Mouse (Mus musculus) heart, embryonic 13.5 days (tissue): ENCODE data around the gene Minos1. TPM values are rescaled to one million over a fixed set of nuclear protein-coding genes. Genes with fewer than 3 reads are reported as not detected.

ENCODE experiments used
- ATAC-seq: fragments of 200-750 bp; cut with Nextera tagmentation; 2 replicates; pipeline ENCODE4 v1.8.0; 2017; ENCODE audit warnings: moderate TSS enrichment; ENCODE audit not compliant: insufficient number of reproducible peaks, low FRiP score, low TSS enrichment; ENCODE audit errors: extremely low read depth
- H3K27ac ChIP-seq: fragments of 300-500 bp; sonication (generic); replicated peaks from 2 replicates; pipeline ENCODE4 v1.5.1; 2015; ENCODE audit warnings: moderate library complexity, mild to moderate bottlenecking, inconsistent platforms
- H3K27me3 ChIP-seq: fragments of 300-500 bp; sonication (generic); replicated peaks from 2 replicates; pipeline ENCODE4 v1.6.1; 2015; ENCODE audit warnings: mild to moderate bottlenecking, inconsistent platforms
- H3K36me3 ChIP-seq: fragments of 300-500 bp; sonication (generic); 2 replicates; pipeline ENCODE4 v1.6.1; 2015; ENCODE audit warnings: mild to moderate bottlenecking, inconsistent platforms
- H3K4me1 ChIP-seq: fragments of 300-500 bp; sonication (generic); 2 replicates; pipeline ENCODE4 v1.6.1; 2015; ENCODE audit warnings: inconsistent platforms
- H3K4me2 ChIP-seq: fragments of 300-500 bp; sonication (generic); 2 replicates; pipeline ENCODE4 v1.6.1; 2015; ENCODE audit warnings: inconsistent platforms, mild to moderate bottlenecking, moderate library complexity
- H3K4me3 ChIP-seq: fragments of 300-500 bp; sonication (generic); 2 replicates; pipeline ENCODE4 v1.5.1; 2015; ENCODE audit warnings: moderate library complexity, mild to moderate bottlenecking, inconsistent platforms
- H3K9ac ChIP-seq: fragments of 300-500 bp; sonication (generic); 2 replicates; pipeline ENCODE4 v1.6.1; 2015; ENCODE audit warnings: inconsistent platforms, mild to moderate bottlenecking, moderate library complexity
- H3K9me3 ChIP-seq: fragments of 300-500 bp; sonication (generic); 2 replicates; pipeline ENCODE4 v1.6.1; 2016; ENCODE audit warnings: inconsistent platforms
- WGBS: fragments of 180-500 bp; shearing (Covaris S2); methylation state at CpG from one replicate; pipeline ENCODE4 v1.1.7; 2015; ENCODE audit warnings: mixed read lengths; 5-methylcytosine and 5-hydroxymethylcytosine counted together
- polyA plus RNA-seq: library from polyadenylated mRNA; unstranded; fragments of >200 nt; fragmentation: Nextera tagmentation; extraction: Ambion mirVana; gene quantifications from 2 replicates; pipeline ENCODE4 v1.2.1, GENCODE M21; 2015

Gene Minos1
- polyA plus RNA-seq, 1 experiment from 2014 or later, result 572 TPM

DNA sequence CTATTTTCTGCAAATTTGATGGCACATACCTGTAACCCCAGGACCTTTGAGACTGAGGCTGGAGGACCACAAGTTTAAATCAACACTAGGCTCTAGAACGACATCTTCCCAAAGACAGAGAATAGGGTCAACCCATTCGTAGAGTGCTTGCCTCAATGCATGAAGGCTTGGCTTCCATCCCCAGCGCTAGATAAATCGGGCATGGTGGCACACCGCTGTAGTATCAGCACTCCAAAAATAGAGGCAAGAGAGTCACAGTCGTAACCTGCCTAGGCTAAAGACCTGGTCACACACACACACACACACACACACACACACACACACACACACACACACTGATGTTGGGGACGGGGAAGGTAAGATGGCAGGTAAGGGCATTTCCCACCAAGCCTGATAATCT lies 50.7 kb downstream of the Minos1 start:
- Histone ChIP-seq H3K27me3 (peaks cover 68% of the 10 kb centered on the region), H3K9me3 (no peaks in the 10 kb centered on the region), H3K9ac (no peak overlapping the region), H3K27ac (no peak overlapping the region), H3K36me3 (no peaks in the 10 kb centered on the region), H3K4me3 (no peak overlapping the region), H3K4me1 (peaks cover 15% of the 10 kb centered on the region), H3K4me2 (no peak overlapping the region)
- no peak for ATAC-seq
- WGBS, result 73% methylated on average over 7 of the region's 7 CpGs

DNA sequence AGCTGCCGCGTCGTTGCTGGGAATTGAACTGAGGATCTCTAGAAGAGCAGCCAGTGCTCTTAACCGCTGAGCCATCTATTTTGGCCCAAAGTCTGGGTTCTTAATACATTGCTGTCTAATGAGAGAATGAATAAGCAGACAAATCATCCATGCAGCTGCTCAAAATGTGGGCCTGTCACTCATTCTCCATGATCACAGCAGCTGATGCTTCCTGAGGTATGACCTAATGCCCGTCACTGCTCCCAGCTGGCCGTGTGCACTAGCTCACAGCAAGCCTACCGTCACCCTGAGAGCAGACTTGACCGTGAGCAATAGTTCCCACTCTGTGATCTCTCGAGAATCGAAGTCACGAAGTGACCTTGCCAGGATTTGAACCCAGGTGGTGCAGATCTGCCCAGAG lies 51.5 kb downstream of the Minos1 start:
- no peak overlapping the region for H3K9ac ChIP-seq
- H3K36me3 ChIP-seq, result no peaks in the 10 kb centered on the region
- no peak overlapping the region for H3K4me3 ChIP-seq
- H3K9me3 ChIP-seq, result no peaks in the 10 kb centered on the region
- H3K4me1 ChIP-seq, result peaks cover 23% of the 10 kb centered on the region
- ATAC-seq, result no peak
- H3K27ac ChIP-seq, result no peak overlapping the region
- H3K4me2 ChIP-seq, result no peak overlapping the region
- WGBS, result 68% methylated on average over 11 of the region's 11 CpGs
- peaks cover 68% of the 10 kb centered on the region for H3K27me3 ChIP-seq

- Histone ChIP-seq H3K4me2 (no peak overlapping the region), H3K9me3 (no peaks in the 10 kb centered on the region), H3K9ac (no peak overlapping the region), H3K4me3 (no peak overlapping the region), H3K27me3 (peaks cover 71% of the 10 kb centered on the region), H3K4me1 (peaks cover 27% of the 10 kb centered on the region), H3K27ac (no peak overlapping the region), H3K36me3 (no peaks in the 10 kb centered on the region)
- no peak for ATAC-seq
- WGBS, result 13% methylated on average over 4 of the region's 4 CpGs
These were observed 52.2 kb downstream of the Minos1 start for GRCm38 (mm10) chr4:139078726-139079125.

DNA sequence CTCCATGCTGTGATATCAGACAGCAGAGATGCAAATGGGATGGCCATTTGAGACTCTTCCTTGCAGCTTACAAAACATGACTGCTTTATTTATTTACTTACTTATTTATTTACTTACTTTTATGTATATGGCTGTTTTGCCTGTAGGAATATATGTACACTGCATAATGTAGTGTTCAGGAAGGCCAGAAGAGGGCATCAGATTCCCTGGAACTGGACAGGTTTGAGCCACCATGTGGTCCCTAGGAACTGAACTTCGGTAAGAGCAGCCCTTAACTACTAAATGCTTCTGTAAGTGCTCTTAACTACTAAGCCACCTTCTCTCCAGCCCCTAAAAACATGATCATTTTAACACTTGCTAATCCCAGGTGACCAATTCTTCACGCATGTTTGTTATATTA lies 52.6 kb downstream of the Minos1 start:
- peaks cover 74% of the 10 kb centered on the region for H3K27me3 ChIP-seq
- H3K4me2 ChIP-seq, result no peak overlapping the region
- ATAC-seq, result no peak
- H3K4me3 ChIP-seq, result no peak overlapping the region
- peaks cover 25% of the 10 kb centered on the region for H3K4me1 ChIP-seq
- H3K9me3 ChIP-seq, result no peaks in the 10 kb centered on the region
- 44% methylated on average over 2 of the region's 2 CpGs for WGBS
- no peak overlapping the region for H3K27ac ChIP-seq
- H3K9ac ChIP-seq, result no peak overlapping the region
- H3K36me3 ChIP-seq, result no peaks in the 10 kb centered on the region

DNA sequence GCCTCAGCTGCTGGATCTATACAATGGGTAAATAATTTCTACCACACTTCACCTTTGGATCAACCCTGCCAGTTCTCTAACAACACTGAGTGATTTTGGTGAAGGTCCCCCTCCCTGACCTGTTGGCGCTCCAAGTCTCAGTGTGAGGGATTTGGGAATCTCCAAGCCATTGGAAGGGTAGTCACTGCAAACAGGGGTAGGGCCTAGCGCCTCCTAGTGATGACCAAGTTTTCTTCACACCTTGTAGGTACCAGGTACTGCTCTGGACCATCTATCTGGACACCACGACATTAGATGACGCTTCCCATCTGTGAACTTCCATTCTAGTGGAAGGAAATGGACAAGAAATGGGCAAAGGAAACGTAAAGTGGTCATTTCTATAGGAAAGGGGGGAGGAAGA lies 55.0 kb downstream of the Minos1 start:
- peak overlapping the region; percentile 62 for H3K4me3 ChIP-seq

GRCm38 (mm10) chr4:139075041-139075711 lies 55.7 kb downstream of the Minos1 start, which contains the start of gene Htr6:
Gene Htr6 (minus strand): TSS chr4:139075570.
- ATAC-seq, result no peak
- H3K27me3 ChIP-seq, result peaks cover 84% of the 10 kb centered on the region

More for the DNA sequence above, 55.0 kb downstream of the Minos1 start:
- peaks cover 18% of the 10 kb centered on the region for H3K4me1 ChIP-seq
- H3K27ac ChIP-seq, result no peak overlapping the region
- peak overlapping the region; percentile 94 for H3K4me2 ChIP-seq
- no peak for ATAC-seq
- H3K27me3 ChIP-seq, result peaks cover 76% of the 10 kb centered on the region
- H3K9ac ChIP-seq, result no peak overlapping the region
- H3K36me3 ChIP-seq, result no peaks in the 10 kb centered on the region
- no peaks in the 10 kb centered on the region for H3K9me3 ChIP-seq
- WGBS, result 10% methylated on average over 5 of the region's 5 CpGs

GRCm38 (mm10) chr4:139074060-139074459 lies 56.9 kb downstream of the Minos1 start:
- Histone ChIP-seq H3K4me3 (peak overlapping the region; percentile 62), H3K9me3 (no peaks in the 10 kb centered on the region), H3K27ac (no peak overlapping the region), H3K9ac (no peak overlapping the region), H3K27me3 (peaks cover 90% of the 10 kb centered on the region), H3K36me3 (no peaks in the 10 kb centered on the region), H3K4me1 (peaks cover 18% of the 10 kb centered on the region), H3K4me2 (peak overlapping the region; percentile 94)
- ATAC-seq, result no peak
- WGBS, result 13% methylated on average over 29 of the region's 29 CpGs

More at GRCm38 (mm10) chr4:139075041-139075711, 55.7 kb downstream of the Minos1 start, which contains the start of gene Htr6:
- Histone ChIP-seq H3K4me3 (peak within 1 kb of the TSS; percentile 62), H3K27ac (no peak within 1 kb of the TSS), H3K4me2 (peak within 1 kb of the TSS; percentile 94), H3K36me3 (no peaks in the 10 kb centered on the region), H3K9ac (peak within 1 kb of the TSS; percentile 69), H3K9me3 (no peaks in the 10 kb centered on the region), H3K4me1 (peaks cover 18% of the 10 kb centered on the region)
- WGBS, result under 1% methylated on average over 49 of the region's 77 CpGs

- Histone ChIP-seq H3K27ac (no peak overlapping the region), H3K9me3 (no peaks in the 10 kb centered on the region), H3K36me3 (no peaks in the 10 kb centered on the region), H3K27me3 (peaks cover 82% of the 10 kb centered on the region), H3K4me2 (no peak overlapping the region), H3K9ac (no peak overlapping the region), H3K4me3 (no peak overlapping the region), H3K4me1 (no peaks in the 10 kb centered on the region)
- no peak for ATAC-seq
- WGBS, result 26% methylated on average over 4 of the region's 4 CpGs
These were observed 62.6 kb downstream of the Minos1 start for GRCm38 (mm10) chr4:139068287-139068686.

GRCm38 (mm10) chr4:139064831-139065230 lies 66.1 kb downstream of the Minos1 start:
- Histone ChIP-seq H3K9me3 (no peaks in the 10 kb centered on the region), H3K27ac (no peak overlapping the region), H3K4me2 (no peak overlapping the region), H3K4me1 (no peaks in the 10 kb centered on the region), H3K4me3 (no peak overlapping the region), H3K36me3 (no peaks in the 10 kb centered on the region), H3K27me3 (peaks cover 56% of the 10 kb centered on the region), H3K9ac (no peak overlapping the region)
- no peak for ATAC-seq
- WGBS, result 85% methylated on average over 5 of the region's 5 CpGs

DNA sequence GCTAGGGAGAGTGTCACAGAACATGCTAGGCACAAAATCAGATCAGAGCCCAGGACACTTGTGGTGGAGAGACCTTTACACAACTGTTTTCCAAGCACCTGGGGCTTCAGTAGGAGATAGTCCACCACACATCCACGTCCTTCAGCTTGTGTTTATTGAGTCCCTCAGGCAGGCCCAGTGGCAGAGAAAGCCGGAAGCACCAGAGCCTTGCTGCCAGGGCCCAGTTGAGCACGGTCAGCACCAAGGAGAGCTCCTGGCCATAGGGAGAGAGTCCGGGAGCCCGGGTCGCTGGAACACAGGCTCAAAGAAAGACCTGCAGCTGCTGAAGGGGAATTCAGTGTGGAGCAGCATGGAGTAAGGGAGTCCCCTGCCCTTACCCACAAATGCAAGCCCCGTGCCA lies 71.3 kb downstream of the Minos1 start:
- Histone ChIP-seq H3K9me3 (no peaks in the 10 kb centered on the region), H3K27me3 (peaks cover 35% of the 10 kb centered on the region; the same call in 1 of the 2 replicates), H3K9ac (no peak overlapping the region), H3K4me3 (no peak overlapping the region), H3K36me3 (no peaks in the 10 kb centered on the region), H3K4me1 (peaks cover 5% of the 10 kb centered on the region), H3K4me2 (no peak overlapping the region), H3K27ac (no peak overlapping the region)
- ATAC-seq, result no peak
- WGBS, result 8% methylated on average over 7 of the region's 7 CpGs

GRCm38 (mm10) chr4:139058029-139058428 lies 72.9 kb downstream of the Minos1 start:
- Histone ChIP-seq H3K27ac (no peak overlapping the region), H3K27me3 (peaks cover 21% of the 10 kb centered on the region; the same call in 1 of the 2 replicates), H3K4me3 (no peak overlapping the region), H3K4me2 (no peak overlapping the region), H3K9me3 (no peaks in the 10 kb centered on the region), H3K9ac (no peak overlapping the region), H3K36me3 (no peaks in the 10 kb centered on the region), H3K4me1 (peaks cover 9% of the 10 kb centered on the region)
- ATAC-seq, result no peak
- WGBS, result 72% methylated on average over 5 of the region's 5 CpGs

DNA sequence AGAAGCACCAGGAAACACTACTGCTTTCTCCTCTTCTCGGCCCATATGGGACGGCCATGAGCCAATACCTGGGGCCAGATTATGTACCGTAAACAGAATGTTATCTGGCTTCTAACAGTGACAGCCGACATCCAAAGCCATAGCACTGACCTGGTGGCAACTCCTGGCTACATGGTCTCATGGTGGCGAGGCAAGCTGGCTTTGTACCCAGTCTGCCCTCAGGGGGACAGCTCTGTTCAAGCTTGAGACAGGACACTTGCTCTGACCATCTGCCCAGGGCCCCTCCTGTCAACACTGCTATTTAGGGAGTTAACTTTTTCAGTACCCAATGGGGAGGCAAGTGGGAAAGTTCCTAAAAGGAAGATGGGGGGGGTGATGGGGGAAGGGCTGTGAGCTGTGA lies 73.6 kb downstream of the Minos1 start:
- H3K4me2 ChIP-seq, result no peak overlapping the region
- WGBS, result 55% methylated on average over 5 of the region's 5 CpGs

More for the DNA sequence above, 73.6 kb downstream of the Minos1 start:
- Histone ChIP-seq H3K27me3 (peaks cover 21% of the 10 kb centered on the region; the same call in 1 of the 2 replicates), H3K4me3 (no peak overlapping the region), H3K36me3 (no peaks in the 10 kb centered on the region), H3K4me1 (peaks cover 9% of the 10 kb centered on the region), H3K9me3 (no peaks in the 10 kb centered on the region), H3K27ac (no peak overlapping the region), H3K9ac (no peak overlapping the region)
- no peak for ATAC-seq
